Mouse (Mus musculus) ES-E14 (cell line): ENCODE results near the gene Gpatch8.

Experiments used
- CHD2 ChIP-seq: IDR thresholded peaks from 2 replicates; pipeline ENCODE4 v1.6.1; 2014; ENCODE audit warnings: mild to moderate bottlenecking, low read depth, low read length, inconsistent platforms
- HCFC1 ChIP-seq: IDR thresholded peaks from 2 replicates; pipeline ENCODE4 v1.6.1; 2012; ENCODE audit warnings: low read length, inconsistent platforms, borderline replicate concordance; ENCODE audit not compliant: insufficient read depth
- MAFK ChIP-seq: IDR thresholded peaks from 2 replicates; pipeline ENCODE4 v1.6.1; 2014; ENCODE audit warnings: mild to moderate bottlenecking, low read depth, low read length, inconsistent platforms; ENCODE audit not compliant: insufficient read depth
- ZC3H11A ChIP-seq: IDR thresholded peaks from 2 replicates; pipeline ENCODE4 v1.6.1; 2012; ENCODE audit warnings: low read depth, mild to moderate bottlenecking, inconsistent platforms, low read length, borderline replicate concordance
- ZNF384 ChIP-seq: IDR thresholded peaks from 2 replicates; pipeline ENCODE4 v1.6.1; 2012; ENCODE audit warnings: low read depth, low read length, inconsistent platforms

DNA sequence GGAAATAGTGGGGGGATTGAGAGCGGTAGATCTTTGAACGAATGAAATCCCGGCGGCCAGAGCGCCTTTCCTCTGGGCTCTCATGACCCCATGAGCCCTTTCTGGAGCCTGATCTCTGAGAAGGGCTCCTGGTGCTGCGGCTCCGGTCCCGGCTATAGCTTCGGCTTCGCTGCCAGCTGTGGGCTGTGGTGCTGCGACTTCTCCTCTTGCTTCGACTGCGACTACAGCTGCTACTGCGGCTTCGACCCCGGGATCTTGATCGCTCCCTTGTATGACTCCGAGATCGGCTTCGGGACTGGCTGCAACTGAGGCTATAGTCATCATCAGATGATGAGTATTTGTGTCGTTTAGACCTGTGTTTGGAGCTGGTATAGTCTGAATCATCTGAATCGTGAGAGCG, 76.6 kb downstream of the Gpatch8 start:
- no peak for TF ChIP-seq ZNF384
- TF ChIP-seq HCFC1: no peak
- no peak for TF ChIP-seq ZC3H11A
- no peak for TF ChIP-seq CHD2
- TF ChIP-seq MAFK: no peak
